Mouse (Mus musculus) MEL (cell line): ENCODE measurements around the gene Pdlim4. TPM values are rescaled to one million over a fixed set of nuclear protein-coding genes. Genes with fewer than 3 reads are reported as not detected.

Experiments used
- DNase-seq: peaks from one replicate; pipeline ENCODE4 v3.0.0; 2011; ENCODE audit warnings: low read depth, low spot score
- H3K27ac ChIP-seq: 2 replicates; pipeline ENCODE4 v1.5.1; 2012; ENCODE audit warnings: low read depth, mild to moderate bottlenecking, control low read depth, low read length, moderate library complexity; ENCODE audit not compliant: control insufficient read depth
- H3K27me3 ChIP-seq, 2 experiments: fragments of 150-350 bp in 1 of 2; sonication (generic) in 1 of 2; 2 replicates each; pipeline ENCODE4 v1.6.1; 2012; ENCODE audit warnings: low read length in 2 of 2, mild to moderate bottlenecking in 2 of 2, improper control_type of control experiment in 1 of 2, moderate library complexity in 1 of 2; ENCODE audit not compliant: insufficient read depth in 2 of 2, control insufficient read depth in 1 of 2
- H3K36me3 ChIP-seq, 2 experiments: 2 replicates each; pipeline ENCODE4 v1.6.1; 2012 to 2014; ENCODE audit warnings: low read length in 2 of 2, improper control_type of control experiment in 1 of 2, inconsistent platforms in 1 of 2, mild to moderate bottlenecking in 1 of 2; ENCODE audit not compliant: insufficient read depth in 2 of 2, control insufficient read depth in 1 of 2
- H3K4me1 ChIP-seq, 2 experiments: fragments of 150-350 bp in 1 of 2; sonication (generic) in 1 of 2; 2 replicates each; pipeline ENCODE4 v1.6.1; 2012; ENCODE audit warnings: low read length in 2 of 2, improper control_type of control experiment in 1 of 2, mild to moderate bottlenecking in 1 of 2; ENCODE audit not compliant: insufficient read depth in 2 of 2, control insufficient read depth in 1 of 2
- H3K4me3 ChIP-seq, 2 experiments: fragments of 150-350 bp in 1 of 2; sonication (generic) in 1 of 2; 2 replicates each; pipeline ENCODE4 v1.5.1; 2012; ENCODE audit warnings: low read depth in 2 of 2, low read length in 2 of 2, mild to moderate bottlenecking in 2 of 2, moderate library complexity in 2 of 2, control low read depth in 1 of 2, improper control_type of control experiment in 1 of 2; ENCODE audit not compliant: control insufficient read depth in 1 of 2, insufficient read depth in 1 of 2
- H3K79me2 ChIP-seq: 2 replicates; pipeline ENCODE4 v1.6.1; 2012; ENCODE audit warnings: mild to moderate bottlenecking, low read length, moderate library complexity; ENCODE audit not compliant: control insufficient read depth, poor library complexity, insufficient read depth
- H3K9ac ChIP-seq: 2 replicates; pipeline ENCODE4 v1.6.1; 2012; ENCODE audit warnings: low read depth, mild to moderate bottlenecking, control low read depth, low read length, moderate library complexity; ENCODE audit not compliant: control insufficient read depth, poor library complexity, severe bottlenecking
- H3K9me3 ChIP-seq: fragments of 150-350 bp; sonication (generic); replicated peaks from 2 replicates; pipeline ENCODE4 v1.6.1; 2012; ENCODE audit warnings: mild to moderate bottlenecking, low read length, improper control_type of control experiment, moderate library complexity; ENCODE audit not compliant: insufficient read depth
- BHLHE40 ChIP-seq: IDR thresholded peaks from 2 replicates; pipeline ENCODE4 v1.6.1; 2012; ENCODE audit warnings: low read depth, mild to moderate bottlenecking, inconsistent platforms, low read length, improper control_type of control experiment, borderline replicate concordance
- E2F4 ChIP-seq: IDR thresholded peaks from 2 replicates; pipeline ENCODE4 v1.6.1; 2011; ENCODE audit warnings: low read depth, low read length, improper control_type of control experiment, borderline replicate concordance
- ETS1 ChIP-seq: IDR thresholded peaks from 2 replicates; pipeline ENCODE4 v1.6.1; 2012; ENCODE audit warnings: low read depth, mild to moderate bottlenecking, inconsistent platforms, low read length, improper control_type of control experiment, moderate library complexity
- JUND ChIP-seq: IDR thresholded peaks from 2 replicates; pipeline ENCODE4 v1.6.1; 2011; ENCODE audit warnings: low read depth, mild to moderate bottlenecking, improper control_type of control experiment, low read length
- MAX ChIP-seq: IDR thresholded peaks from 2 replicates; pipeline ENCODE4 v1.6.1; 2011; ENCODE audit warnings: low read length, improper control_type of control experiment
- MAZ ChIP-seq: IDR thresholded peaks from 2 replicates; pipeline ENCODE4 v1.6.1; 2012; ENCODE audit warnings: low read depth, mild to moderate bottlenecking, inconsistent platforms, low read length, improper control_type of control experiment
- MEF2A ChIP-seq: IDR thresholded peaks from 2 replicates; pipeline ENCODE4 v1.6.1; 2014; ENCODE audit warnings: low read depth, mild to moderate bottlenecking, inconsistent platforms, low read length, improper control_type of control experiment; ENCODE audit not compliant: poor library complexity, insufficient replicate concordance, severe bottlenecking; ENCODE audit errors: extremely low read depth
- NELFE ChIP-seq: IDR thresholded peaks from 2 replicates; pipeline ENCODE4 v1.6.1; 2011; ENCODE audit warnings: low read depth, low read length, improper control_type of control experiment
- POLR2AphosphoS2 ChIP-seq: IDR thresholded peaks from 2 replicates; pipeline ENCODE4 v1.6.1; 2011; ENCODE audit warnings: low read length, improper control_type of control experiment
- POLR2AphosphoS5 ChIP-seq: IDR thresholded peaks from 2 replicates; pipeline ENCODE4 v1.6.1; 2012; ENCODE audit warnings: low read depth, borderline replicate concordance, mild to moderate bottlenecking, inconsistent platforms, low read length, moderate library complexity, mixed read lengths
- SIN3A ChIP-seq: IDR thresholded peaks from 2 replicates; pipeline ENCODE4 v1.6.1; 2012; ENCODE audit warnings: low read length, improper control_type of control experiment, inconsistent platforms
- SMC3 ChIP-seq: IDR thresholded peaks from 2 replicates; pipeline ENCODE4 v1.6.1; 2011; ENCODE audit warnings: low read depth, low read length, improper control_type of control experiment
- TBP ChIP-seq: IDR thresholded peaks from 2 replicates; pipeline ENCODE4 v1.8.0; 2011; ENCODE audit warnings: low read depth, low read length, improper control_type of control experiment
- polyA plus RNA-seq, 2 experiments: library from polyadenylated mRNA; stranded (reverse) in 1 of 2; unstranded in 1 of 2; fragments of >175 nt in 1 of 2; fragments of >200 nt in 1 of 2; gene quantifications; 2 replicates each; pipeline versions ENCODE4 v1.2.1 to v1.2.4; 2012; ENCODE audit warnings: low replicate concordance in 2 of 2, low read depth in 1 of 2; ENCODE audit not compliant: insufficient read length in 2 of 2, insufficient read depth in 1 of 2, missing spikeins in 1 of 2
- total RNA-seq: library from RNA; depleted of rRNA; stranded (reverse); fragments of 300-350 nt; gene quantifications from 2 replicates; pipeline ENCODE4 v1.2.3, GENCODE M21; 2012

Pdlim4 gene
- total and polyA plus RNA-seq, 3 experiments, result 0.70 TPM; not detected in 2

- no peak overlapping the region for H3K9ac ChIP-seq
- no peak overlapping the region for H3K27ac ChIP-seq
- peaks cover 0 to 2% of the 10 kb centered on the region in 2 experiments; a peak in 2 of 4 replicates for H3K36me3 ChIP-seq
- no peaks in the 10 kb centered on the region for H3K4me1 ChIP-seq
- H3K27me3 ChIP-seq, result no peaks in the 10 kb centered on the region
- no peak for DNase-seq
- TF ChIP-seq JUND (no peak), MAX (no peak), MAZ (no peak), POLR2AphosphoS2 (no peak)
- no peak overlapping the region for H3K4me3 ChIP-seq
- no peaks in the 10 kb centered on the region for H3K9me3 ChIP-seq
- H3K79me2 ChIP-seq, result no peaks in the 10 kb centered on the region; the same call in 1 of the 2 replicates
Measured at GRCm38 (mm10) chr11:54116406-54116805, 47.6 kb upstream of the Pdlim4 start.

- peaks cover 0 to 2% of the 10 kb centered on the region in 2 experiments; a peak in 2 of 4 replicates for H3K36me3 ChIP-seq
- no peak overlapping the region for H3K9ac ChIP-seq
- no peaks in the 10 kb centered on the region; the same call in 1 of the 2 replicates for H3K79me2 ChIP-seq
- no peaks in the 10 kb centered on the region for H3K9me3 ChIP-seq
- no peak for DNase-seq
- H3K4me3 ChIP-seq, result no peak overlapping the region
- H3K27me3 ChIP-seq, result no peaks in the 10 kb centered on the region
- TF ChIP-seq POLR2AphosphoS5, result no peak
- TF ChIP-seq POLR2AphosphoS2, result no peak
- no peak for TF ChIP-seq E2F4
- TF ChIP-seq SIN3A, result no peak
- no peak for TF ChIP-seq MAZ
- no peak for TF ChIP-seq MEF2A
- TF ChIP-seq BHLHE40, result no peak
- no peak for TF ChIP-seq SMC3
- no peak for TF ChIP-seq NELFE
- no peak for TF ChIP-seq TBP
- H3K4me1 ChIP-seq, result no peaks in the 10 kb centered on the region
- no peak overlapping the region for H3K27ac ChIP-seq
Measured at GRCm38 (mm10) chr11:54115911-54116310, 47.1 kb upstream of the Pdlim4 start.

- Histone ChIP-seq H3K4me1 (no peaks in the 10 kb centered on the region), H3K9ac (no peak overlapping the region), H3K4me3 (no peak overlapping the region), H3K9me3 (no peaks in the 10 kb centered on the region), H3K27me3 (no peaks in the 10 kb centered on the region)
- no peak for TF ChIP-seq ETS1
- TF ChIP-seq, all 39 proteins: peak for 0
- no peaks in the 10 kb centered on the region; the same call in 1 of the 2 replicates for H3K79me2 ChIP-seq
- H3K36me3 ChIP-seq, result peaks cover 0 to 2% of the 10 kb centered on the region in 2 experiments; a peak in 2 of 4 replicates
- no peak for DNase-seq
- no peak overlapping the region for H3K27ac ChIP-seq
Measured at GRCm38 (mm10) chr11:54115301-54115700, 46.5 kb upstream of the Pdlim4 start.
